Mouse (Mus musculus) WW6 (cell line): ENCODE results near the gene Samd3.

Experiments
- DNase-seq: peaks from one replicate; pipeline ENCODE4 v3.0.0-alpha.2; 2013; ENCODE audit warnings: low read depth, low spot score

Samd3 gene

DNA sequence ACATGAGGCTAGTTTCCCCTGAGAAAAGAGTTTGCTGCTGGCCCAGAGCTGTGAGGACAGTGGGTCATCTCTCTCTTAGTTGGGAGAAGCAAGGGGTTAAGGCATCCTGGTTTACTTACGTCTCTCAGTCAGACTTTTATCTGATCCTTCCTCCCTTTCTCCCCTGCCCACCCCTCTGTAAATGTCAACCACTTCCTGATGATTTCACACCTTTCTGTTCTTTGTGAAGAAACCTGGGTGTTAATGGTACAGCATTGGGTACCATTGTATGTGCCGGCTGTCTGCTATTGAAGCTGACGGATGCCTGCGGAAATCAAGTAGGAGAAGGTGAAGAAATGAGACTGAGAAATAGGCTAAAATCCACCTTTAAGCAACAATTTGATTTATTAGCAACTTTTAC, at the start of gene Samd3:
Gene Samd3, plus strand, starts transcription at position 220 of the 400 bp plus-strand sequence.
- DNase-seq, result no peak

DNA sequence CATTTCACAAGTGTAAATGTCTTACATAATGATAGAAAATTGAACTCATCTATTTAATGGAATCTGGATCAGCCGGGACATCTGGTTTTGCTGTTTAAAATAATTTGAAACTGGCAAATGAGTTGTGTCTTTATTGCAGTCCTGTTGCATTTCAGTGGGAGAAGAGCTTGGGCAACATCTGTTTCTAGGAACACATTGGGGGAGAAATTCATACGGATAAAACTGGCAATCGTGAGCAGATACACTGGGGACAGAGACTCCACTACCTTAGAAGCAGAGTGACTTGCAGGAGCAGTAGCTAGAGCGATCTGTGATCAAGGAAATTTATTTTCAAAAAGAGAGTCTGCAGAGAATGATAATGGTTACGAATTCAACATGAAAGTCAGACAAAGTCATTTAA, 44.2 kb upstream of the Samd3 start:
- no peak for DNase-seq

- no peak for DNase-seq
Measured at GRCm38 (mm10) chr10:26190811-26191210, 38.7 kb upstream of the Samd3 start.

DNA sequence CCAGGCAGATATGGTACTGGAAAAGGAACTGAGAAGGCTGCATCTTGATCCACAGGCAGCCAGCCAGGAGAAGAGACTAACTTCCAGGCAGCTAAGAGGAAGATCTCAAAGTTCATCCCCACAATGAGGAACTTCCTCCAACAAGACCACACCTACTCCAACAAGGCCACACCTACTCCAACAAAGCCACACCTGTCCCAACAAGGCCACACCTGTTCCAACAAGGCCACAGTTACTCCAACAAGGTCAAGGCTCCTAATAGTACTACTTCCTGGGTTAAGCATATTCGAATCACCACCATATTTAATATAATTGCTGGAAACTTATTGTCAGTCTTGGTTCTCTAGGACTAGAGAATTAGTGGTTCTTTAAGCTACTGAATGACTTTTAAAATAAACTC, 34.6 kb upstream of the Samd3 start:
- DNase-seq, result no peak

GRCm38 (mm10) chr10:26202708-26203368, 26.7 kb upstream of the Samd3 start:
- no peak for DNase-seq

DNA sequence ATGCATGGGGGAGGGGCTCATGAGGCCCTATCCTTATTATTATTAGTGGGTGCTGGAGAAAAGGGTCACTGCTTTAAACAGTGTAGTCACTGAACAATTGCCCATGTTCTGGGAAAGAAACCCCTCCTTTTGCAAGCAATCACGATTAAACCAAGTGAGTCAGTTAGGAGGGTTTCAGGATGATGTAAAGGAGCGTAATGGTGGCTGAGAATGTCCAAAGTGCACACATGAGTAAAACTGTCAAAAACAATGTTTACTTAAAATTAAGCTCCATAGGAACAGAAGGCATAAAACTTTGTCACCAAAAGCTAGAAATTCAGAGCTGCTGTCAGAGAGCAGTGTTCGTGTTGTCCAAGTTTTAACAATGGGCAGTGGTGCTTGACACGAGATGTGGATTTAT, 8.8 kb upstream of the Samd3 start:
- DNase-seq, result no peak

GRCm38 (mm10) chr10:26226241-26226640, 3.3 kb upstream of the Samd3 start:
- DNase-seq, result no peak

DNA sequence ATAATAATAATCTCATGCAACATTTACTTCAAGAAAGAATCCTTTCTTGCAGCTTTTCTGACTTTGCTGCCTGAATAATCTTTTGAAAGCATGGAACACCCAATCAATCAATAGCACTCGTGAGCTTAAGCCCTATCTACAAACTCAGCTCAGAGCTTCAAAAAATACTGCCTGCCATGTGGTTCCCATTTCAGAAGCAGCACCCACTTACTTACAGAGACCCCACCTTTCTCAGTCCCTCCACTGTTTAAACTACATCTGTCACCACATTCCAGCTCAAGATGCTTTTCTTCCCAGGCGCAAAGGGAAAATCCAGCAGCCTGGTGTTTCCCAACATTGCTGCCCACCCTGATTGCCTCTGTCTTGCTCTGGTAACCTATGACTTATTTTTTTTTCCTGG, 2.8 kb upstream of the Samd3 start:
- no peak for DNase-seq

DNA sequence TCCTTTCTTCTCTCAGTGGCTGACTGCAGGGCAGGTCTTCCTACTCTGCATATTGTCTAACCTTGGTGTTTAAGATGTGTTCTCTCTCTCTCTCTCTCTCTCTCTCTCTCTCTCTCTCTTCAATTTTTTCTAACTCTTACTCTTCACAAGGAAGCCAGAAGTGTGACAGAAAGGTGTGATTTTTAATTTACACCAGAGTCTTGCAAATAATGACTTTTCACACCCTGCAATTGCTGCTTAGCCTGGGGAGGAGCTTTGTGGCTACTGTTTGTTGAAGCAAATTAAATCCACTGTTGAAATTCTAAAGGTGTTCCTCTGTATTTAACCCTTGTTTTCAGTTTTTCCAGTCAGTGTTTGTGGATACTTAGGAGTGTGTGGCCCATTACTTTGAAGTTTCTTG, 1.3 kb upstream of the Samd3 start:
- DNase-seq, result no peak

DNA sequence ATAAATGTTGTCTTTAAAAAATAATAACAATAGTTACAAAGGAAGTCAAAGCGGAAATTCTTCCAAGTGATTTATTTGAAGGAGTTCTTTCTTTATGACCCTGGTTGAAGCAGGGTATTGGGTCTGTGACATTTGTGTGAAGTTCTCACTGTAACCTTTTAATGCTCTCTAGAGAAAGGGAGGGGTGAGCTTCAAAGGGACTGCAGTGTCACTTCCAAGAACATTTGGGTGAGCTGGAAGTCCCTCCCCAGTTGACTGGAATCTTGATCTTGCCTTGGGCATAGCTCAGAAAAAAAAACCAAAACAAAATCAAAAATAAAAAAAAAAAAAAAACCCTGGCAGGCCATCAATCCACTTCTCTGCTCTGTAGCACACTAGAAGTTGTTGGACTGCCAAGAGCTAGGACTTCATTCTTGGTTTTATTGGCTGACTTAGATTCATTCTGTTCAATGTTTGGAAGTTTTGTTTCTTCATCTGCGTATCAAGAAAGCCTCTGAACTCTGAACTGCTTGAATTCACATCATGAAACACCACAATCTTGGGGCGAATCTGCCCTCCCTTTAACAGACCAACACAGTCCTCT, 2.7 kb downstream of the Samd3 start:
- no peak for DNase-seq

GRCm38 (mm10) chr10:26238559-26238958, 9.1 kb downstream of the Samd3 start:
- no peak for DNase-seq

DNA sequence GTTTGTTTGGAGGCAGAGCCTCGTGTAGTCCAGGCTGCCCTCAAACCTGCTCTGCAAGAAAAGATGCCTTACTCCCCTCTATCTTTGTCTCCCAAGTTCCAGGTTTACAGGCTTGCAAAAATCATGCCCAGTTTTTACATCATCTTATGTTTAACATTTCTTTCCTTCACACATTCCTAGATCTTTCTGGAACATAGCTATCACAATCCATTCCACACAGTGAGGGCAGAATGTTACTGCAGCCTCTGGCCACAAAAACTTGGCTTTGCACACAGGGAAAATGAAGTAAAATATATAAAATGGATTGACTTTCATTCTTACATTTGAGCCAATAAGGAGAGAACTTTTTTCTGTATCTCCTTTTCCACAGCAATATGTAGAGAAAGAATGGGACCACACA, 9.6 kb downstream of the Samd3 start:
- DNase-seq, result no peak

- DNase-seq, result no peak
Measured at GRCm38 (mm10) chr10:26243203-26243602, 13.7 kb downstream of the Samd3 start.

DNA sequence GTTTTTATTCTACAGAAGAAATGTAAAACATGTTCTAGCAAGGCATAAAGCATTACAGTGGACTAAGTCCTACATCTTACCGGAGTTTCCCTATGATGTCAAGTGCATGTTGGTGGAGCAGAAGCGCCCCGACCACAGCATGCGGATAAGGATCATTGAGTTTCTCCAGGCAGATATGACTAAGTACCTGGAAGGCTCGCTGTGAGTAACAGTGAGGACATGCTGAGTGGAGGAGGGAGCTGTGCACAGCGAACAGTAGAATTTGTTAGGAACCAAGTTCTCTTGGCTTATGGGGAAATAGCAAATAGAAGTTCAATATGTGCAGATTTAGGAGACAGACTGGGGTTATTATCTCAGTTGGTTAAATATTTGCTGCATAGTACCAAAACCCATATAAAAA, 15.0 kb downstream of the Samd3 start:
- no peak for DNase-seq

DNA sequence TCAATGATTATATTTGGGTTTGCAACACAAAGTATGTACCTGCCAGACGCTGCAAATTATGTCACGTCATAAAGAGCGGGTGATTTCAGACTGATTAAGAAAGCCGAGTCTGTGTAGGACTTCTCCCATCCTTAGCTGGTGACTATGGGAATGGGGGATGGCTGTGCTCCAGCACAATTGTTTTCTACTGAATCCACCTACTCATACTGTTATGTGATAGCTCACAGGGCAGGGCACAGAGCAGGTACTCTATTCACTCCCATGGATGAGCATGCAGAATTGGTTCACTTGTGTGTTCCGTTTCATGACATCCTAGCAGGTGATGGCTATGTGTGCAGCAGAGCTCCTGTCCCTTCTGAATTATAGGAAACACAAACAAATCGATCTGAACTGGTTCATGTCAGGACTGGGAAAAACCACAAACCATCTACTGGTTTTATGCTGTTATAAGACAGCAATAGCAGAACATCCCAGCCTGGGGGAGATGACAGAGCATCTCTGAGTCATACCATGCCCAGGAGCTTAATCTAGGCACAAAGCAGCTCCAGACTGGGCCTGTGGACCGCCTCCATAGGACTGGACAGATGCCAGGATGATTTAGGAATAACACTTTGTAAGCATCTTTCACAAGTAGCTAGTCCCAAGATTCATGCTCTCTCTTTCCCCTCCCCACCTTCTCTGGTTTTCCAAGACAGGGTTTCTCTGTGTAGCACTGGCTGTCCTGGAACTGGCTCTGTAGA, 20.1 kb downstream of the Samd3 start:
- no peak for DNase-seq

DNA sequence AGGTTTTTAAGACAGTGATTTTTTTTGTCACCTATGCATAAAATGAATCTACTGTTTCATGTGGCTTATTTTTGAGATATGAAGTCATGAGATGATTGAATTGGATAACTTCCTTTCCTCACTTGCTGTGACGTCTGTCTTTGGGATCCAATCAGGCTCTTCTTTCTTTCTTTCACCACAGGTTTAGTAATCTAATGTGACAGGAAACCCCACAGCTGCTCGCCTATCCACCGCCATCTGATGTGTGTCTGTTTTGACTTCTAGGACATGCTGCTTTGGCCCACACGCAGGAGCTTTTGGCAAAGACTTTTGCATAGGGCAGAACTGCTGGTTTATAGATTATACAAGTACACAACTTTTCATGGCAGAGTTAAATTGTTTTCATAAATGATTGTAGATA, 30.4 kb downstream of the Samd3 start:
- no peak for DNase-seq

DNA sequence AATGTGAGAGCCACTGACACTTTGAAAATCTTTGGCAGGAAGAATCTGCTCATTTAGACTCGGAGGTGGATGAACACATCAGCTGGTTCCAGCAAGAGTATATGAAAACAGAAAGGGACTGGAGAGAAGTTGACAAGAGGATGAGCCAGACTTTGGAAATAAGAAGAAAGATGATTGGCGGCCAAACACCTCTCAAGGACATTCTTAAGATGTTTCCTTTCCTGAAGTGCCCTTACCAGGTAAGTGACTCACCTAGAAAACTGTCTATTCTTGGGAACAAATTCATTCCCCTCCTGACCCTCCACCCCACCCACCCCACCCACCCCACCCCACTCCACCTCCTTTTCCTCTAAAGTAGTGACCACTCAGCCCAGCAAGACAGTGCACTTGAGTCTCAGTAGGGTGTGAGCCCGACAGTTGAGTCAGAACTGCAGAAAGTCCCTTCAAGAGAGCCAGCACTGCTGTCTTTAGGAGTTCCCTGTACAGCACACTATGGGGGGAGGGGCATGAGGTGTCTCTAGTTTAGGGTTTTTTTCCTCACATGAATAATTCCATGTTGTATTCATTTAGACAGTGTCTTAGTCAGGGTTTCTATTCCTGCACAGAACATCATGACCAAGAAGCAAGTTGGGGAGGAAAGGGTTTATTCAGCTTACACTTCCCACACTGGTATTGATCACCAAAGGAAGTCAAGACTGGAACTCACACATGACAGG, 34.4 kb downstream of the Samd3 start:
- no peak for DNase-seq

GRCm38 (mm10) chr10:26275414-26275813, 45.9 kb downstream of the Samd3 start:
- no peak for DNase-seq

DNA sequence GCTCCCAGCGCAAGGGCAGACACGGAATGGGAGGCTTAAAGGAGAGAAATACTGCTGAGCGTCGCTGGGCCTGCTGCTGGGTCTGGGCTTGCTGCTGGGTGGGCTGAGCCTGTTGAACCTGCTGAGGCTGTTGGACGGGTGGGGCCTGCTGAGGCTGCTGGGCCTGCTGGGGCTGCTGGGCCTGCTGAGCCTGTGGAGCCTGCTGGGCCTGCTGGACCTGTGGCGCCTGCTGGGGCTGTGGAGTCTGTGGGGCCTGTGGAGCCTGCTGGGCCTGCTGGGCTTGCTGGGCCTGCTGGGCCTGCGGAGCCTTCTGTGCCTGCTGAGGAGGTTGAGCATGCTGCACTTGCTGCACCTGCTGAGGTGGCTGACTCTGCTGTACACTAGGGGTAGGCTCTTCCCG, 50.5 kb downstream of the Samd3 start:
- DNase-seq, result no peak

- DNase-seq, result no peak
Measured at GRCm38 (mm10) chr10:26287136-26287535, 57.6 kb downstream of the Samd3 start.

DNA sequence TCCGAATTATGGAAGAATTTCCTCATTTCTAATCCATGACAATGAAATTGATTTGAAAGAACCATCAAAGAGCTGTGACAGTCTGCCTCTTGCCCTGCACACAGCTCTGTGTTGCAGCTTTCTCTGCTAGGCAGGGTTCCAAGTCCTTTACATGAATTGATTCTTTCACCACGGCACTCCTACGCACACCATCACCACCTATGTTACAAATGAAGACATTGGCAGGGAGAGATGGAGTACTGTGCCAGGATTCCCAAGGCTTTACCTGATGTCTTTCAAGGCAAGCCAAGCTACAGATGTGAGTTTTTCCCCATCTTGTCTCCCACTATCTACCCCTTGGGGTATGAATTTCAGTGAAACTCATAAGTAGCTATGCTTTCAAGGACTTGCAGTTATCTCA, 67.7 kb downstream of the Samd3 start:
- no peak for DNase-seq

- no peak for DNase-seq
Measured at GRCm38 (mm10) chr10:26297626-26298025, 68.1 kb downstream of the Samd3 start.
